In the genomic region with DNA sequence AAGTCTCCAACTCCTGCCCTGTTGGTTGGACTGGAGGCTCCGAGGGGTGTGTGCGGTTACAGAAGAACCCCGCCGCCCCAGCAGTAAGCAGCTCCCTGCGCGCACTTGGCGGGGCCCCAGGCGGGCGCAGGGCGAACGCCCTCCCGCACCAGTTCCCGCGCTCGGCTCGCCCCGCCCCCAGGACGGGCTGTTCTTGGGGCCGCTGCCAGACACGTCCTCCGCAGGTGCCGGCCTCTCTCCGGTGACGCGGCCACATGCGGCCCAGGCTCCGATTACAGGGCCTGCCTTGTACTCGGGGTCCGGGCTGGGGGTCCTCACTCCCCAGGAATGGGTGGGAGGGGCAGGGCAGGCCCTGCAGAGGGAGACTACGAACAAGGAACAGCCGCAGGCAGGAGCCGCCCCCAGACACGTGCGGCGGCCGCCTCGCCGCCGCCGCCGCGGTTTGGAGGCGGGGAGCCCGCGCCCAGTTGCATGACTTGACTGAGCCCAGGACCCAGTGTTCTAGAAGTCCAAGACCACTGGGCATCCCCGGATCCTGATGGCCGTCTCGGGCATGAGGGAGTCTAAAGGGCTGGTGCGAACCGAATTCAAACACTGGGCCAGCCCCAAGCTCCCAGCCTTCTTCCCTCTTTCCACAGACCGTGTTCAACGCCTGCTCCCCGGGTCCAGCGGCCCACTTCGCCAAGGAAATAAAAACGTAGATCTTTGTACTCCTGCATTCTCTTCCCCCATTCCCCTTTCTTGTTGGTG, we compare ENCODE assay signal across 9 mouse cellular contexts. TPM values are rescaled to one million over a fixed set of nuclear protein-coding genes. Genes with fewer than 3 reads are reported as not detected.
DNase-seq lines count a peak whose midpoint lies in the region; ATAC-seq and TF ChIP-seq lines count a peak whose summit lies in the region.
"Had no signal": no experiment of that assay in that cellular context is flagged by ENCODE, and none has a peak within 500 bp of the region (broad histone marks: within the 10 kb centered on the region; RNA-seq: fewer than 3 reads in every experiment).

No protein-coding gene starts in this region.

- H3K27ac ChIP-seq in embryonic facial prominence, embryonic 12.5 days = peak overlapping the region; percentile 80
- peak overlapping the region; percentile 90 for H3K27ac ChIP-seq in limb, embryonic 13.5 days
- no peak overlapping the region for H3K27ac ChIP-seq in midbrain, embryonic 13.5 days
- H3K27ac ChIP-seq in cerebellum, adult 2 months (ENCODE audit: insufficient read depth, low read length) = no peak overlapping the region

- ATAC-seq in embryonic facial prominence, embryonic 12.5 days (ENCODE audit: insufficient number of reproducible peaks, insufficient read depth, low FRiP score, low TSS enrichment) = peak; percentile 31
- ATAC-seq in limb, embryonic 13.5 days (ENCODE audit: low FRiP score, low read depth) = peak; percentile 64
- ATAC-seq in midbrain, embryonic 13.5 days = no peak

- TF ChIP-seq CTCF in cerebellum, adult 2 months (IDR thresholded peaks at IDR 0.05; ENCODE audit: borderline replicate concordance, insufficient read depth, low read depth, low read length) = no peak

- intact Hi-C loops in heart, postnatal 14 days (cut with DNase I) = loop anchor here (5.0 kb wide), 2 partner anchors 173 to 253 kb away; no protein-coding TSS in a partner anchor

- H3K9ac ChIP-seq in embryonic facial prominence, embryonic 12.5 days = peak overlapping the region; percentile 31
- H3K9ac ChIP-seq in limb, embryonic 13.5 days = peak overlapping the region; percentile 54
- peak overlapping the region; percentile 47 for H3K9ac ChIP-seq in midbrain, embryonic 13.5 days (replicated peaks)

- H3K36me3 ChIP-seq in embryonic facial prominence, embryonic 12.5 days = no peaks in the 10 kb centered on the region
- H3K36me3 ChIP-seq in limb, embryonic 13.5 days = no peaks in the 10 kb centered on the region
- no peaks in the 10 kb centered on the region for H3K36me3 ChIP-seq in midbrain, embryonic 13.5 days

- TF ChIP-seq POLR2A in cerebellum, adult 2 months (IDR thresholded peaks at IDR 0.05; ENCODE audit: borderline replicate concordance, insufficient read depth, low read length) = no peak

- DNase-seq in ovary, adult 18-20 months (ENCODE audit: low spot score) = peak; percentile 24
- no peak for DNase-seq in ovary, postnatal 10 days (ENCODE audit: low spot score)
- peak; percentile 54 to 66 for DNase-seq in heart, postnatal 14 days
- peak; percentile 85 for DNase-seq in testis, postnatal 10 days (ENCODE audit: low spot score)
- no peak for DNase-seq in cerebellum, adult 2 months

- H3K4me1 ChIP-seq in embryonic facial prominence, embryonic 12.5 days = peaks cover 35% of the 10 kb centered on the region
- peaks cover 66% of the 10 kb centered on the region for H3K4me1 ChIP-seq in limb, embryonic 13.5 days
- peaks cover 56% of the 10 kb centered on the region for H3K4me1 ChIP-seq in midbrain, embryonic 13.5 days (replicated peaks)
- H3K4me1 ChIP-seq in cerebellum, adult 2 months (ENCODE audit: control insufficient read depth, insufficient read depth, low read length) = no peaks in the 10 kb centered on the region

- H3K4me2 ChIP-seq in embryonic facial prominence, embryonic 12.5 days (replicated peaks) = peak overlapping the region; percentile 44
- H3K4me2 ChIP-seq in limb, embryonic 13.5 days (replicated peaks) = peak overlapping the region; percentile 61
- H3K4me2 ChIP-seq in midbrain, embryonic 13.5 days (replicated peaks) = peak overlapping the region; percentile 60

- H3K27me3 ChIP-seq in embryonic facial prominence, embryonic 12.5 days = no peaks in the 10 kb centered on the region
- H3K27me3 ChIP-seq in limb, embryonic 13.5 days = no peaks in the 10 kb centered on the region; the same call in 1 of the 2 replicates
- H3K27me3 ChIP-seq in midbrain, embryonic 13.5 days = peaks cover 27% of the 10 kb centered on the region
- peaks cover 6% of the 10 kb centered on the region; the same call in 1 of the 2 replicates for H3K27me3 ChIP-seq in cerebellum, adult 2 months (ENCODE audit: control insufficient read depth, insufficient read depth, low read length)

- 20% methylated on average over 56 of the region's 56 CpGs for WGBS in embryonic facial prominence, embryonic 12.5 days
- 25% methylated on average over 56 of the region's 56 CpGs for WGBS in limb, embryonic 13.5 days
- 27% methylated on average over 53 of the region's 56 CpGs for WGBS in midbrain, embryonic 13.5 days
- 26% methylated on average over 56 of the region's 56 CpGs for WGBS in cerebellum, adult 2 months

- peak overlapping the region; percentile 17 for H3K4me3 ChIP-seq in embryonic facial prominence, embryonic 12.5 days
- peak overlapping the region; percentile 32 for H3K4me3 ChIP-seq in limb, embryonic 13.5 days
- peak overlapping the region; percentile 29 for H3K4me3 ChIP-seq in midbrain, embryonic 13.5 days (replicated peaks)
- no peak overlapping the region for H3K4me3 ChIP-seq in cerebellum, adult 2 months (replicated peaks; ENCODE audit: insufficient read depth, low read depth, low read length)

- H3K9me3 ChIP-seq in embryonic facial prominence, embryonic 12.5 days = peaks cover 12% of the 10 kb centered on the region
- H3K9me3 ChIP-seq in limb, embryonic 13.5 days = peaks cover 15% of the 10 kb centered on the region
- H3K9me3 ChIP-seq in midbrain, embryonic 13.5 days = peaks cover 7% of the 10 kb centered on the region

RNA-seq across cellular contexts. Expression of gene Cdkn1c, which starts 4.1 kb away (rescaled TPM):
- polyA plus RNA-seq in embryonic facial prominence, embryonic 12.5 days (2016; fragmentation: Nextera tagmentation; extraction: Ambion mirVana) = 1,667 and 1,675 TPM in 2 replicates
- total RNA-seq in heart, postnatal 14 days (2021) = 10 to 100 TPM; 37.3 to 52.0 TPM
- 1,335 and 1,388 TPM in 2 replicates for polyA plus RNA-seq in limb, embryonic 13.5 days (2015; fragmentation: Nextera tagmentation; extraction: Ambion mirVana)
- polyA plus RNA-seq in midbrain, embryonic 13.5 days (2015; fragmentation: Nextera tagmentation; extraction: Ambion mirVana) = 379 and 515 TPM in 2 replicates
- polyA plus RNA-seq in cerebellum, adult 2 months (2012; rRNA removed) = 8.2 and 12.4 TPM in 2 replicates

RNA-seq across cellular contexts. Expression of gene Slc22a18, which starts 8.6 kb away (rescaled TPM):
- 0.60 and 1.6 TPM in 2 replicates for polyA plus RNA-seq in embryonic facial prominence, embryonic 12.5 days (2016; fragmentation: Nextera tagmentation; extraction: Ambion mirVana)
- under 1 TPM; 0.15 to 0.69 TPM for total RNA-seq in heart, postnatal 14 days (2021)
- 1.4 and 1.5 TPM in 2 replicates for polyA plus RNA-seq in limb, embryonic 13.5 days (2015; fragmentation: Nextera tagmentation; extraction: Ambion mirVana)
- 0.39 and 0.74 TPM in 2 replicates for polyA plus RNA-seq in midbrain, embryonic 13.5 days (2015; fragmentation: Nextera tagmentation; extraction: Ambion mirVana)
- 0.87 and 0.90 TPM in 2 replicates for polyA plus RNA-seq in cerebellum, adult 2 months (2012; rRNA removed)

RNA-seq across cellular contexts. Expression of gene Phlda2, which starts 38.0 kb away (rescaled TPM):
- 7.3 and 9.1 TPM in 2 replicates for polyA plus RNA-seq in embryonic facial prominence, embryonic 12.5 days (2016; fragmentation: Nextera tagmentation; extraction: Ambion mirVana)
- not detected for total RNA-seq in heart, postnatal 14 days (2021)
- polyA plus RNA-seq in limb, embryonic 13.5 days (2015; fragmentation: Nextera tagmentation; extraction: Ambion mirVana) = 20.4 and 23.2 TPM in 2 replicates
- polyA plus RNA-seq in midbrain, embryonic 13.5 days (2015; fragmentation: Nextera tagmentation; extraction: Ambion mirVana) = 0.37 and 0.73 TPM in 2 replicates
- not detected in 2 replicates for polyA plus RNA-seq in cerebellum, adult 2 months (2012; rRNA removed)
- total RNA-seq: layer of hippocampus, postnatal 36 days had no signal

Comparison
In these comparisons a context has a peak if more than half of its experiments do, and no peak if none do; other contexts are left out.
1. DNase-seq: peak in ovary, adult 18-20 months (single experiment), heart, postnatal 14 days (2 of 2) and testis, postnatal 10 days (single experiment); none in ovary, postnatal 10 days (single experiment) and cerebellum, adult 2 months (0 of 2).
2. H3K27ac ChIP-seq: peak in embryonic facial prominence, embryonic 12.5 days (single experiment) and limb, embryonic 13.5 days (single experiment); none in midbrain, embryonic 13.5 days (single experiment) and cerebellum, adult 2 months (single experiment).
3. RNA of gene Cdkn1c, which starts 4.1 kb away (polyA plus RNA-seq): 1,667 to 1,675 TPM in embryonic facial prominence, embryonic 12.5 days, 1,335 to 1,388 TPM in limb, embryonic 13.5 days and 379 to 515 TPM in midbrain, embryonic 13.5 days; 8.2 to 12.4 TPM in cerebellum, adult 2 months; every median in the first group is over 10 times any median in the second.
4. Peak in every context shown above with its lines, with median percentiles within 50 percentile points of each other: H3K4me2 ChIP-seq and H3K9ac ChIP-seq.